Comparison of ENCODE assay signal across 8 mouse cellular contexts in genomic region chr15:79109321-79109934, GRCm38 (mm10). TPM values are rescaled to one million over a fixed set of nuclear protein-coding genes. Genes with fewer than 3 reads are reported as not detected.
DNase-seq lines count a peak whose midpoint lies in the region; ATAC-seq and TF ChIP-seq lines count a peak whose summit lies in the region.

No protein-coding gene starts in this region.

- H3K4me1 ChIP-seq in kidney, postnatal 0 days (replicated peaks; ENCODE audit: insufficient read depth, low read length), result peaks cover 18% of the 10 kb centered on the region
- H3K4me1 ChIP-seq in embryonic fibroblast, embryonic 13.5 days (ENCODE audit: control insufficient read depth, insufficient read depth, low read length), result peaks cover 8% of the 10 kb centered on the region; the same call in 1 of the 2 replicates
- peaks cover 15% of the 10 kb centered on the region for H3K4me1 ChIP-seq in limb, embryonic 11.5 days (ENCODE audit: control insufficient read depth, insufficient read depth, low read length)

- peak; percentile 65 for ATAC-seq in kidney, postnatal 0 days (replicated peaks; ENCODE audit: low FRiP score, low read depth)
- peak; percentile 58 for ATAC-seq in limb, embryonic 11.5 days (ENCODE audit: insufficient number of reproducible peaks, low FRiP score, low TSS enrichment, low read depth)
- ATAC-seq in monocyte, adult 5-6 weeks (replicated peaks; ENCODE audit: insufficient number of reproducible peaks, low FRiP score, low TSS enrichment, poor library complexity, severe bottlenecking), result peak; percentile 24; the same call in 1 of the 2 replicates

- H3K27ac ChIP-seq in kidney, postnatal 0 days, result peak overlapping the region; percentile 89
- peak overlapping the region; percentile 92 for H3K27ac ChIP-seq in embryonic fibroblast, embryonic 13.5 days (ENCODE audit: insufficient read depth, low read length)
- peak overlapping the region; percentile 86 for H3K27ac ChIP-seq in limb, embryonic 11.5 days (replicated peaks; ENCODE audit: low read depth, low read length)

- H3K4me2 ChIP-seq in kidney, postnatal 0 days (ENCODE audit: low read length), result peak overlapping the region; percentile 86
- peak overlapping the region; percentile 97 for H3K4me2 ChIP-seq in limb, embryonic 11.5 days (ENCODE audit: low read depth, severe bottlenecking)

- 1% methylated on average over 46 of the region's 46 CpGs for WGBS in kidney, postnatal 0 days
- WGBS in limb, embryonic 11.5 days, result under 1% methylated on average over 46 of the region's 46 CpGs

- TF ChIP-seq CTCF in kidney, postnatal 0 days (IDR thresholded peaks at IDR 0.05; ENCODE audit: low read depth), result no peak
- TF ChIP-seq CTCF in embryonic fibroblast, embryonic 13.5 days (IDR thresholded peaks at IDR 0.05; ENCODE audit: borderline replicate concordance, insufficient read depth, low read length), result no peak

- H3K9me3 ChIP-seq in kidney, postnatal 0 days (replicated peaks; ENCODE audit: low read length), result no peaks in the 10 kb centered on the region
- no peaks in the 10 kb centered on the region for H3K9me3 ChIP-seq in limb, embryonic 11.5 days (ENCODE audit: control insufficient read depth, low read length)

- peak overlapping the region; percentile 89 for H3K9ac ChIP-seq in kidney, postnatal 0 days (ENCODE audit: low read depth, low read length)
- H3K9ac ChIP-seq in limb, embryonic 11.5 days (ENCODE audit: low read length), result peak overlapping the region; percentile 87

- H3K27me3 ChIP-seq in kidney, postnatal 0 days (ENCODE audit: insufficient read depth, low read length), result no peaks in the 10 kb centered on the region
- H3K27me3 ChIP-seq in limb, embryonic 11.5 days (ENCODE audit: control insufficient read depth, insufficient read depth, low read length), result no peaks in the 10 kb centered on the region

- H3K4me3 ChIP-seq in kidney, postnatal 0 days (replicated peaks; ENCODE audit: low read depth, low read length), result peak overlapping the region; percentile 82
- peak overlapping the region; percentile 75 for H3K4me3 ChIP-seq in embryonic fibroblast, embryonic 13.5 days (ENCODE audit: insufficient read depth, low read length)
- H3K4me3 ChIP-seq in limb, embryonic 11.5 days (ENCODE audit: low read depth, low read length), result peak overlapping the region; percentile 89

- no peaks in the 10 kb centered on the region for H3K36me3 ChIP-seq in kidney, postnatal 0 days (ENCODE audit: insufficient read depth, low read length)
- no peaks in the 10 kb centered on the region for H3K36me3 ChIP-seq in limb, embryonic 11.5 days (ENCODE audit: control insufficient read depth, insufficient read depth, low read length)

- peak; percentile 27 for DNase-seq in kidney, postnatal 0 days (ENCODE audit: low spot score)
- DNase-seq in kidney, postnatal 4 days, result no peak
- DNase-seq in MN1 (ENCODE audit: low spot score), result peak; percentile 45
- DNase-seq in limb, embryonic 11.5 days (ENCODE audit: low spot score), result no peak
- DNase-seq in ovary, postnatal 10 days (ENCODE audit: low spot score), result no peak
- DNase-seq in cerebellum, adult 11-12 months, result no peak

- no peak for TF ChIP-seq POLR2A in embryonic fibroblast, embryonic 13.5 days (IDR thresholded peaks at IDR 0.05; ENCODE audit: low read depth, low read length)

RNA-seq across cellular contexts. Expression of gene Micall1, which starts 0.7 kb away (rescaled TPM):
- 5.9 and 6.6 TPM in 2 replicates for polyA plus RNA-seq in kidney, postnatal 0 days (2015; fragmentation: Nextera tagmentation; extraction: Ambion mirVana)
- polyA plus RNA-seq in embryonic fibroblast, embryonic 13.5 days (2011; ENCODE audit: insufficient read length, low read depth, missing spikeins), result 17.0 and 27.4 TPM in 2 replicates
- 7.8 and 8.1 TPM in 2 replicates for polyA plus RNA-seq in limb, embryonic 11.5 days (2014; fragmentation: Nextera tagmentation; extraction: Ambion mirVana)
- total RNA-seq in monocyte, adult 5-6 weeks (2017), result 12.9 to 26.3 TPM (median 16.2 TPM) in 3 replicates

RNA-seq across cellular contexts. Expression of gene Polr2f, which starts 31.4 kb away (rescaled TPM):
- 314 and 321 TPM in 2 replicates for polyA plus RNA-seq in kidney, postnatal 0 days (2015; fragmentation: Nextera tagmentation; extraction: Ambion mirVana)
- 82.7 and 96.6 TPM in 2 replicates for polyA plus RNA-seq in embryonic fibroblast, embryonic 13.5 days (2011; ENCODE audit: insufficient read length, low read depth, missing spikeins)
- 354 and 385 TPM in 2 replicates for polyA plus RNA-seq in limb, embryonic 11.5 days (2014; fragmentation: Nextera tagmentation; extraction: Ambion mirVana)
- 26.5 to 98.4 TPM (median 53.0 TPM) in 3 replicates for total RNA-seq in monocyte, adult 5-6 weeks (2017)

RNA-seq across cellular contexts. Expression of gene 1700088E04Rik, which starts 31.6 kb away (rescaled TPM):
- polyA plus RNA-seq in kidney, postnatal 0 days (2015; fragmentation: Nextera tagmentation; extraction: Ambion mirVana), result 12.9 and 15.2 TPM in 2 replicates
- 1.7 and 2.2 TPM in 2 replicates for polyA plus RNA-seq in embryonic fibroblast, embryonic 13.5 days (2011; ENCODE audit: insufficient read length, low read depth, missing spikeins)
- 4.5 and 5.1 TPM in 2 replicates for polyA plus RNA-seq in limb, embryonic 11.5 days (2014; fragmentation: Nextera tagmentation; extraction: Ambion mirVana)
- total RNA-seq in monocyte, adult 5-6 weeks (2017), result not detected in 3 replicates

RNA-seq across cellular contexts. Expression of gene Eif3l, which starts 34.4 kb away (rescaled TPM):
- polyA plus RNA-seq in kidney, postnatal 0 days (2015; fragmentation: Nextera tagmentation; extraction: Ambion mirVana), result 199 and 218 TPM in 2 replicates
- polyA plus RNA-seq in embryonic fibroblast, embryonic 13.5 days (2011; ENCODE audit: insufficient read length, low read depth, missing spikeins), result 247 and 268 TPM in 2 replicates
- polyA plus RNA-seq in limb, embryonic 11.5 days (2014; fragmentation: Nextera tagmentation; extraction: Ambion mirVana), result 275 and 280 TPM in 2 replicates
- total RNA-seq in monocyte, adult 5-6 weeks (2017), result 102 to 117 TPM (median 113 TPM) in 3 replicates

RNA-seq across cellular contexts. Expression of gene Ankrd54, which starts 46.7 kb away (rescaled TPM):
- polyA plus RNA-seq in kidney, postnatal 0 days (2015; fragmentation: Nextera tagmentation; extraction: Ambion mirVana), result 42.5 and 42.6 TPM in 2 replicates
- 10.4 and 13.8 TPM in 2 replicates for polyA plus RNA-seq in embryonic fibroblast, embryonic 13.5 days (2011; ENCODE audit: insufficient read length, low read depth, missing spikeins)
- 56.7 and 63.2 TPM in 2 replicates for polyA plus RNA-seq in limb, embryonic 11.5 days (2014; fragmentation: Nextera tagmentation; extraction: Ambion mirVana)
- total RNA-seq in monocyte, adult 5-6 weeks (2017), result 8.1 to 17.1 TPM (median 13.3 TPM) in 3 replicates

Comparison
In these comparisons a context has a peak if more than half of its experiments do, and no peak if none do; other contexts are left out.
1. DNase-seq: peak in kidney, postnatal 0 days (single experiment) and MN1 (single experiment); none in kidney, postnatal 4 days (0 of 2), limb, embryonic 11.5 days (single experiment), ovary, postnatal 10 days (single experiment) and cerebellum, adult 11-12 months (single experiment).
2. Peak in every context shown above with its lines, with median percentiles within 50 percentile points of each other: ATAC-seq, H3K27ac ChIP-seq and H3K4me3 ChIP-seq.